Mouse (Mus musculus) layer of hippocampus, postnatal 10 days (tissue): ENCODE results near the gene Etv6. TPM values are rescaled to one million over a fixed set of nuclear protein-coding genes. Genes with fewer than 3 reads are reported as not detected.
"Not testable (repeated sequence)": the region's sequence is repeated elsewhere in the genome, so short reads cannot be mapped to it uniquely, and the experiment has no call there.

ENCODE experiments used
- DNase-seq, 2 experiments: peaks; one replicate each; pipeline ENCODE4 v3.0.0; 2021; ENCODE audit warnings: low spot score in 2 of 2
- long read RNA-seq: library from polyadenylated mRNA; stranded (forward); transcript quantifications from one replicate; pipeline ENCODE4 v2.0.0, GENCODE M21; 2023
- total RNA-seq, 2 experiments: library from RNA; stranded (reverse); gene quantifications; 2 replicates each; pipeline ENCODE4 v1.2.3; 2021

Etv6 gene
- 10 to 100 TPM; 12.0 to 13.8 TPM for total RNA-seq
- long read RNA-seq, partial matches to known transcripts, result 1 of 1 reads
- long read RNA-seq, other reads (novel, unspliced or antisense), result 0 of 1 reads

DNA sequence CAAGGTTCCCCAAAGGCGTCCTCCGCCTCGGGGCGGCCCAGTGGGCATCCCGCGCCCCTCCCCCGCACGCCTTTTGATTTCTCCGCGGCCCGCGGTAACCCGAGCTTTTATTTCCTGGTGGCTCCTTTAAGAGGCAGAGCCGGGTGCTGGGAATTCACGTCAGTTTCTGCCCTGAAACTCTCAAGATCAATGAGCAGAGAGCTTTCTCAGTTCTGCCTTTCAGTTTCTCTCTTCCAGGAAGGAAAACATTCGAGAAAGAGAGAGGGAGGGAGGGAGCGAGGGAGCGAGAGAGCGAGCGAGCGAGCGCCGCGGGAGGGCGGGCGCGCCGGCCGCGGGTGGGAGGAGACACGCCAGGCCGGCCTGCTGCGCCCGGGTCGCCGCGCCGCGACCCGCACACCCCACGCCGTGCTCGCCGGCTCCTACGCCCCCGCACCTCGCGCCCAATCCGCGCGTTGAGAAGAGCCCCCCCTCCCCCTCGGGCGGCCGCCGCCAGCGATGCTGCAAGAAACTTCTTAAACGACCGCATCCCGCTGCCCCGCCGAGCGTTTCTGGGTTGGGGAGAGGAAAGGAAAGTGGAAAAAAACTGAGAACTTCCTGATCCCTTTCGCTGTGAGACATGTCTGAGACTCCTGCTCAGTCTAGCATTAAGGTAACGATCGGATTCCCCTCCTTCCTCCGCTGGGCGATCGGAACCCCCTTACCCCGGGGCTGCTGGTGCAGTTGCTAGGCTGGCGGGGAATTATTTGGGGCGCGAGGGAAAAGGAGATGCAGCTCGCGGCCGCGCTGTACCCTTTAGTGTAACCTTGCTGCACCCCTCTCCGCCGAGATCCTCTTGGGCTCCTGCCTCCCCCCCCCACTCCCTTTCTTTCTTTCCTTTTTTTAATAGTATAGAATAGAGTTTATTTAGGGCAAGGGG lies at the start of gene Etv6:
Etv6 (plus strand) TSS at position 211 of the 916 bp plus-strand sequence.
- peak; percentile 75 to 82 for DNase-seq

GRCm38 (mm10) chr6:133986161-133986560 lies 49.3 kb upstream of the Etv6 start:
- DNase-seq, result no peak

- DNase-seq, result no peak
Measured at GRCm38 (mm10) chr6:133987068-133987591, 48.4 kb upstream of the Etv6 start.

DNA sequence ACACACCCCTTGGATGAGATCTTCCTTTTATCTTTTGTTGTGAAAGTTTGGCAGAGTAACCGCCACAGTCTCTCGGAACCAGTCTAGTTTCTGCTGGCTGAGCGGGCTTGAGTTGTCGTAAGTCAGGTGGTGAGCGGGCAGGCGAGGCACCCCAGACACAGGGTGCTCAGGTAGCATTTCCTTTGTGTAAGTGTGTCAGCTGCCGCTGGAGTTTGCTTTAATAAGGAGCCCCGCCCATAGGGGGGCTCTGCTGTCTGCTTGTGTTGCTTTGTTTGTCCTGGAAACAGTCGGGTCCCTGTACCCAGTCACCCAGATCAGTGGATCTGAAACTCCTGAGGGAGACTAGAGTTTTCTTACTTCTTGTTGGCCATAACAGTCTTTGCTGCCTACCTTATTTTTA lies 47.5 kb upstream of the Etv6 start:
- DNase-seq, result no peak

- DNase-seq, result no peak
Measured at GRCm38 (mm10) chr6:133997461-133997860, 38.0 kb upstream of the Etv6 start.

DNA sequence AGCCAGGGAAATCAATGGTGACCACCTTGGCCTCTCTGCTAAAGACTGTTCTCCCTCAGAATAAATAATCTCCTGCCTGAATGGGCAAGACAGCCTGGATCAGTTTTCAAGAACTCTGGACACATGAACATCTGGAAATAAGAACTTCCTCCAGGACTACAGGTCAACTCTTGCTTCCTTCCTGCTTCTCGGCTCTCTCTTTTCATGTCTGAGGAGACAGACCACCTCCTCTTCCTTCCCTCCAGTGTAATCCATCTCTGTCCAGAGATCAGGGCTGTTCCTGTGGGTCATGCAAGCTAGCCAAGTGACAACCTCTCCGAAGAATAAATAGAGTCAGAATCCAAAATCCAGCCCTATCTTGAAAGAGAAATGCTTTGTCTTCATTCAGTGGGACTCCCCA lies 37.6 kb upstream of the Etv6 start:
- DNase-seq, result no peak

GRCm38 (mm10) chr6:134014488-134015110 lies 20.9 kb upstream of the Etv6 start:
- not testable (repeated sequence) for DNase-seq

GRCm38 (mm10) chr6:134018807-134019206 lies 16.7 kb upstream of the Etv6 start:
- DNase-seq, result no peak

DNA sequence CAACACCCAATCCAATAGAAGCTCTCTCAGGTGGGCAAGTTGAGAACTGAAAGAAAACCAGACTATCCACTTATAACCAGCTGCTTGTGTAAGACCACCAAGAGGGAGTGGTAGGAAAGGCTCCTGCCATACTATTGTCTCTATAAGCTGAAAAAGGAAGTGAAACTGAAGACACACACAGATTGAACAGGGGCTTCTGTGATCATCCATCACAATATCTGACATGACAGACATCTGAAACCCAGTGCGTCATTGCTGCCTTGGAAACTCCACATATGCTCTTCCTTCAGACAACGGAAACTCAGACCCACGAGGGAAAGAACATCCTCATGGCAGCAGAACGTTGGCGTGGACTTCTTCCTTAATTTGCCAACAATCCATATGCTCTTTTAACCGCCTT lies 14.7 kb upstream of the Etv6 start:
- no peak for DNase-seq

DNA sequence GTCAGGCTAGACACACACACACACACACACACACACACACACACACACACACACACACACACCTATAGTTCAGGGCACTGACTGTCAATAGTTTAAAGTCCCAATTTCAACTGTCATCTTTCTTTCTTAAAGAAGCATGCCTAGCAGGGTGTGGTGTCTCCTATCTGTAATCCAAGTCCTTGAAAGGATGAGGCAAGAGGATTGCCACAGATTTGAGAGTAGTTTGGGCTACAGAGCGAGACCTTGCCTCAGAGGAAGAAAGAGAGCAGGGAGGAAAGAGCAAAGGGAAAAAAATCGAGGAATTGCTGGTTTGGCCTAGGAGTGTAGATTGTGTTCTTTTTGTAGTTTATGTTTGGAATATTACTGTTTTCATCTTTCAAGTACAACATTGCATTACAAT lies 9.2 kb upstream of the Etv6 start:
- DNase-seq, result no peak

DNA sequence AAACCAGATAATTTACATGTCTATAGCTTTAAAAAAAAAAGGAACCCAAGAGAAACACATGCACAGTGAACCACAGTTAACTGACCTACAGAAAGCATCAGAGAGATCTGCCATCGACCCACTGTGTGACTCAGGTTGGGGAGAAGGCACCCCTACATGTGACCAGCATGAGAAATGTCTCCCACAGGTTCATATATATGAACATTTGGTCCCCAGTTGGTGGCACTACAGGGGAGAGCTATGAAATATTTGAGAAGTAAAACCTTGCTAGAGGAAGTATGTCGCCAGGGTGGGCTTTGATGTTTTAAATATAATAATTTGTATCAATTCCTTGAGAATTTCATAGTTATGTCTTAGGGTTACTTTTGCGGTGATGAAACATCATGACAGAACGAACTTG lies 8.5 kb upstream of the Etv6 start:
- DNase-seq, result no peak

- DNase-seq, result no peak
Measured at GRCm38 (mm10) chr6:134032451-134032850, 3.0 kb upstream of the Etv6 start.

DNA sequence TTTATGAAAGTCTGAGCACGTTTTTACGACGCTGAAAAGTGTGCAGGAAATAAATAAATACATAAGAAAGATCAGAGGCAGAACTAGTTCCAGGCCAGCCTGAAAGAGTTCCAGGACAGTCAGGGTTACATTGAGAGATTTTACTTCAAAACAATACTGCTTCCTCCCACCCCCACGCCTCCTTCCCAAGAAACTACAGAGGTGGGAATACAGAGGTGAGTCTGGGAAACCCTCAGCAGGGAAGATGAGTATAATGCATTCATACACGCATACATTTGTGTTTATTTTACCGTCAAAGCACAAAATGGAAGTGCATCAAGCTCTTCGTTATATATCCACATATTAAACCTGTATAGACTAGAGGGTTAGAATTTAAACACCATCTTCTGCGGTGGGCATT lies 1.1 kb upstream of the Etv6 start:
- DNase-seq, result no peak

DNA sequence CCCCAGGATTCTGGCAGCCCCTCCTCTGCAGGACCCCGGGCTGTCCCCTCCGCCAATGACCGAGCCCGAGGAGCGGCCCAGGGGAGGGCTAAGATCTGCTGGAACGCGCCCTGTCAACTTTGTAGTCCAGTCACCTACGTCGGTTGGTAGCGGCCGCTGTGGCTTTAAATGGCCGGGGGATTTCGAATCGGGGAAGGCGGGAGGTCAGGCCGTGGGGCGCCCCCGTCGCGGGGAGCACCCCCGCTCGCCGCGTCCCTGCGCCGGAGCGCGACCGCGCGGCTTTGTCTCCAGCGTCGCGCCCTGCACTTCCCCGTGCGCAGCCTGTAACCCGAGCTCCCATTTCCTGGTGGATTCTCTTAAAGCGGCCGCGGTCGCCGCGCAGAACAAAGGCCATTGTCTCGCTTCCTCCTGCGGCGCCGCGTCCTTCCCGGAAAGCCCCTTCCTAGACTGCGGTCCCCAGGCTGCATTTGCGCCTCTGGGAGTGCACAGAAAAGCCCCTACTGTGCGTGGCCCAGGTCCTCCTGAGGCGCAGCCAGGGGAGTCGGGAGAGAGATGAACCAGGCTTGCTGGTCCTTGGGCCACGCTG lies 503 bp upstream of the Etv6 start:
- DNase-seq, result peak; percentile 77 to 86

GRCm38 (mm10) chr6:134036491-134036911 lies 1.0 kb downstream of the Etv6 start:
- no peak for DNase-seq

DNA sequence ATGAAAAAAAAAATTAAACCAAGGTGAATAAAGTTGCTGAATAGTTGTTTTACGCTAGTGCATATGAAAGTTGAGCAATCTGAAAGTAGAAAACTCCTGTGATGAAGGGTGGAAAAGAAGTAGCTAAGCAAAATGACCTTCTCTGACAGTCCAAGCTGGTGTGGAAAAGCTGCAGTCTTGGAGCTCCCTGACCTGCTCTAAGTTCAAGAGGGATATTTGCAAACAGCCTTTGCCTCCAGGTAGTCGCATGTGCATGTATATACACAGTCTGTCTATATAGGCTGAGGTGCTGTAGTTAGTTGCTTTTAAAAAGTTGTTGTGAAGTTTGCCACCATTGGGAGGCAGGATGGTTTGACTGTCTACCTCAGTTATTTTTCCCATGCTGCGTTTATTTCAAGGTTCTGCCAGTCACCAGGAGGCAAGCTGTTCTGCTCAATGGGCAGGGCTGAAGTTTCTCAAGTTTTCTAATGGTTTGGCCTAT lies 1.5 kb downstream of the Etv6 start:
- DNase-seq, result no peak

- DNase-seq, result no peak
Measured at GRCm38 (mm10) chr6:134037960-134038359, 2.5 kb downstream of the Etv6 start.

DNA sequence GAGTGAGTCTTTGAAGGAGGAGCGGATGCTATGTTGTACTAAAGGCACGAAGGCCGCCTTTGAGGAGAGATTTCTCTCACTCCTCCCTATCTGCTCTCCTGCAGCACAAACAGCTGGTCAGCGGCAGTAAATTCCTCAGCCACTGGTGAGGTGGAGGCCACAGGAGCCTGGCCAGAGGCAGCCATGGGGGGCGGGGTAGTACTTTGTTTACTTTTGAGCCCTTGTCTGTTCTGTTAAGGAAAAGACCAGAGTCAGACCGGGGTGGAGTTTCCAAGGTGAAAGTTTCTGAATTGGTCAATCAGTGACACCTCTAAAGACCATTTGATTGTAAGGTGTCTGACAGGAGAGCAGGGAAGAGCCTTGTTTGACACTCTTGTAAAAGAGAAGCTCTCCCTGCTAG lies 3.4 kb downstream of the Etv6 start:
- no peak for DNase-seq

- DNase-seq, result no peak
Measured at GRCm38 (mm10) chr6:134039351-134039750, 3.9 kb downstream of the Etv6 start.

- DNase-seq, result no peak
Measured at GRCm38 (mm10) chr6:134040312-134040711, 4.8 kb downstream of the Etv6 start.

DNA sequence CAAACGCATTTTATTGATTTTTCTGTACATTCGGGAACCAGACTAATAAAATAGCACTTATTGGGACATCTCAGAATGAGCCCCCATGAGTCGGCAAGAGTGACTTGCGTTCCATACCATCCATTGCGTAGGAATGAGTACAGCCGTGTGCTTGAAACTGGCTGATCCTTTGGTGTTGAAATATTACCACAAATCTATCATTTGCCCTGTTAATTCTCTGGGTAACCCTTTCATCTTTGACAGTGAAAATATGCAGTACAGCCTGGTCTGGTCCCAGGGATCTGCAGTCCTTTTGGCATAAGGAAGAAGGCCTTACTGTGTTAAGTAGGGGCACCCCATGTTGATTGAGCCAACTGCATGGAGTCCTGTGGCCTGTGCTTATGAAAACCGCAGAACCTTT lies 5.8 kb downstream of the Etv6 start:
- no peak for DNase-seq

DNA sequence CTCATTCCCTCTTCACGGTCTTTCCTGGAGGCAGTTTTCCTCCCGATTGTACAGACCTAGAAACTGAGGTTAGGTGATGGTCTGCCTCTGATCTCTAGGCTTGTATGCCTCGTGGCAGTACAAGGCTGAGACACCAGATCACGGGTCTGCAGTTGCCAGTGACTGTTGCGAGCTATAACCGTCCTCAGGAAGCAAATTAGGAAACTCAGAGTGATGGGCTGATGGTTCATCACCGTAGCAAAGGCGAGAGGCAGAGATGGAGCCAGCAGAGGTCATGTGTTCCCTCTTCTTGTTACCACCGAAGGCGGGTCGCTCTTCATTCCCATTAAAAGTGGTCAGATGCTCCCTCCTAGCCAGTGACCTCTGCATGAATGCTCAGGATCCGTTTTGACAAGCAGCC lies 6.4 kb downstream of the Etv6 start:
- DNase-seq, result no peak
